Mouse (Mus musculus) liver, embryonic 11.5 days (tissue): ENCODE measurements at regions not wholly inside any gene's neighbourhood (a gene's known extent, or its start where the extent isn't known, plus 50 kb on each side); places are given as distances from the start of the nearest gene placed in this dataset.

ENCODE experiments used
- ATAC-seq: fragments of 200-750 bp; cut with Nextera tagmentation; replicated peaks from 2 replicates; pipeline ENCODE4 v1.8.0; 2017; ENCODE audit warnings: moderate number of reproducible peaks, mild to moderate bottlenecking, moderate TSS enrichment, moderate library complexity; ENCODE audit not compliant: low FRiP score
- DNase-seq: peaks from one replicate; pipeline ENCODE4 v3.0.0-alpha.2; 2017; ENCODE audit warnings: low spot score
- H3K27ac ChIP-seq: fragments of 300-500 bp; sonication (generic); 2 replicates; pipeline ENCODE4 v1.5.1; 2014; ENCODE audit warnings: mild to moderate bottlenecking, low read depth, low read length, control low read depth
- H3K27me3 ChIP-seq: fragments of 300-500 bp; sonication (generic); replicated peaks from 2 replicates; pipeline ENCODE4 v1.6.1; 2014; ENCODE audit warnings: low read length, mixed read lengths; ENCODE audit not compliant: control insufficient read depth, insufficient read depth
- H3K36me3 ChIP-seq: fragments of 300-500 bp; sonication (generic); 2 replicates; pipeline ENCODE4 v1.6.1; 2014; ENCODE audit warnings: mild to moderate bottlenecking, low read length, moderate library complexity, mixed read lengths; ENCODE audit not compliant: control insufficient read depth, insufficient read depth
- H3K4me1 ChIP-seq: fragments of 300-500 bp; sonication (generic); replicated peaks from 2 replicates; pipeline ENCODE4 v1.6.1; 2014; ENCODE audit warnings: low read length, mixed read lengths; ENCODE audit not compliant: control insufficient read depth, insufficient read depth
- H3K4me2 ChIP-seq: fragments of 300-500 bp; sonication (generic); 2 replicates; pipeline ENCODE4 v1.6.1; 2014; ENCODE audit warnings: mild to moderate bottlenecking, control low read depth, moderate library complexity
- H3K4me3 ChIP-seq: fragments of 300-500 bp; sonication (generic); 2 replicates; pipeline ENCODE4 v1.5.1; 2014; ENCODE audit warnings: low read depth, low read length, control low read depth
- H3K9ac ChIP-seq: fragments of 300-500 bp; sonication (generic); 2 replicates; pipeline ENCODE4 v1.6.1; 2014; ENCODE audit warnings: low read depth, low read length, control low read depth
- H3K9me3 ChIP-seq: fragments of 300-500 bp; sonication (generic); 2 replicates; pipeline ENCODE4 v1.6.1; 2016; ENCODE audit warnings: low read length, inconsistent platforms, mixed read lengths; ENCODE audit not compliant: control insufficient read depth
- WGBS: fragments of 180-500 bp; shearing (Covaris S2); extraction: QIAGEN DNeasy Blood & Tissue Kit; methylation state at CpG from one replicate; pipeline ENCODE4 v1.1.7; 2014; 5-methylcytosine and 5-hydroxymethylcytosine counted together

- H3K9ac ChIP-seq, result no peak overlapping the region
These were observed 78.8 kb downstream of the Zfp619 start for GRCm38 (mm10) chr7:39596403-39596802.

DNA sequence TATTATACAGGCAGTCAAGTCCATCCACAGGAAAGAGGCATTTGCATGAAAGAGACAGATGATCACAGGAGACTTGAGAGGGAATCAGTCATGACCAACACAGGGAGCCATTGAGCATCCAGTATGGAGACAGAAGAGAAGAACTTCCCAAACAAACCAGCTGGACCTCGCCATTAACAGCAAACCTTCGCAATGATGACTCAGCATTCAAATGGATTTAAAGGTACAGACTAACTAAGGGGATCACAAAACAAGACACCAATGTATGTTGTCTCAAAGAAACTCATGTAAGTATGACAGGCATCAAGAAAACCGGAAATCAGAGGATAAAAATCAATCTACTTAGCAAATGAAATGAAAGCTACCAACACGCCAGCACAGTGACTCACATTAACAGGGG, 96.2 kb downstream of the Zfp619 start:
- 75% methylated on average over 4 of the region's 4 CpGs for WGBS
- H3K4me3 ChIP-seq, result no peak overlapping the region
- H3K27me3 ChIP-seq, result no peaks in the 10 kb centered on the region
- DNase-seq, result no peak
- ATAC-seq, result no peak
- H3K4me1 ChIP-seq, result no peaks in the 10 kb centered on the region
- H3K27ac ChIP-seq, result no peak overlapping the region
- no peak overlapping the region for H3K4me2 ChIP-seq
- H3K9me3 ChIP-seq, result no peaks in the 10 kb centered on the region
- H3K36me3 ChIP-seq, result no peaks in the 10 kb centered on the region
- no peak overlapping the region for H3K9ac ChIP-seq

More at GRCm38 (mm10) chr7:39596403-39596802, 78.8 kb downstream of the Zfp619 start:
- ATAC-seq (no peak), DNase-seq (no peak)
- Histone ChIP-seq H3K27ac (no peak overlapping the region), H3K27me3 (no peaks in the 10 kb centered on the region), H3K4me3 (no peak overlapping the region), H3K4me1 (no peaks in the 10 kb centered on the region), H3K4me2 (no peak overlapping the region), H3K9me3 (no peaks in the 10 kb centered on the region), H3K36me3 (no peaks in the 10 kb centered on the region)

DNA sequence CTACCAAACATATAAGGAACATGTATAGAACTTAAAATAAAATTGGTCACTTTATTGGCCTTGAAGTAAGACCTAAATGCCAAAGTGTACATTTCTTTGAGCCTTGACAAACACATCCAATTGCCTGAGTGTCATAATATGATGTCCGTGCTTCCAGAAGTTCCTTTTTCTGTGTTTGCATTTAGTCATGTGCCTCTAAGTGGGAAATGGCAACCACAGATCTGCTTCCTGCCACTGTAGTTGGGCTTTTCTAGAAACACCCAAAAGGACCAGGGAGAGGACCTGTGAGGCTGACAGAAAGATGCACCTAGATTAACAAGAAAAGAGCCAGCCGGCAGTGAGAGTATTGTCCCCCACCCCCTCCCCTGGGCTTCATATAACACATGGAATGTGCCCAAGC, 97.5 kb downstream of the Zfp619 start:
- no peak overlapping the region for H3K9ac ChIP-seq
- no peaks in the 10 kb centered on the region for H3K36me3 ChIP-seq
- H3K27ac ChIP-seq, result no peak overlapping the region
- H3K27me3 ChIP-seq, result no peaks in the 10 kb centered on the region
- ATAC-seq, result no peak
- no peak overlapping the region for H3K4me3 ChIP-seq
- no peak for DNase-seq
- H3K9me3 ChIP-seq, result no peaks in the 10 kb centered on the region
- H3K4me2 ChIP-seq, result no peak overlapping the region
- no peaks in the 10 kb centered on the region for H3K4me1 ChIP-seq
- whole genome bisulfite sequencing, result 53% methylated on average over 2 of the region's 2 CpGs

- no peaks in the 10 kb centered on the region for H3K9me3 ChIP-seq
- no peak overlapping the region for H3K27ac ChIP-seq
- DNase-seq (no peak), ATAC-seq (no peak)
- H3K9ac ChIP-seq, result no peak overlapping the region
- no peaks in the 10 kb centered on the region for H3K4me1 ChIP-seq
- H3K36me3 ChIP-seq, result no peaks in the 10 kb centered on the region
- H3K4me3 ChIP-seq, result no peak overlapping the region
- WGBS, result 86% methylated on average over 2 of the region's 2 CpGs
- H3K4me2 ChIP-seq, result no peak overlapping the region
- H3K27me3 ChIP-seq, result no peaks in the 10 kb centered on the region
These were observed 104.2 kb downstream of the Zfp619 start for GRCm38 (mm10) chr7:39621796-39622195.

- Histone ChIP-seq H3K4me2 (no peak overlapping the region), H3K27me3 (no peaks in the 10 kb centered on the region), H3K4me1 (no peaks in the 10 kb centered on the region), H3K9me3 (no peaks in the 10 kb centered on the region), H3K9ac (no peak overlapping the region), H3K4me3 (no peak overlapping the region), H3K36me3 (no peaks in the 10 kb centered on the region), H3K27ac (no peak overlapping the region)
- DNase-seq (no peak), ATAC-seq (no peak)
- WGBS, result 57% methylated on average over 3 of the region's 3 CpGs
These were observed 115.3 kb downstream of the Zfp619 start for GRCm38 (mm10) chr7:39632836-39633235.

GRCm38 (mm10) chr7:39642333-39642732, 124.8 kb downstream of the Zfp619 start:
- DNase-seq (no peak), ATAC-seq (no peak)
- H3K27ac ChIP-seq, result no peak overlapping the region
- H3K4me1 ChIP-seq, result no peaks in the 10 kb centered on the region
- no peak overlapping the region for H3K9ac ChIP-seq
- H3K9me3 ChIP-seq, result no peaks in the 10 kb centered on the region
- no peaks in the 10 kb centered on the region for H3K36me3 ChIP-seq
- WGBS, result 84% methylated on average over 4 of the region's 4 CpGs
- no peak overlapping the region for H3K4me2 ChIP-seq
- H3K27me3 ChIP-seq, result no peaks in the 10 kb centered on the region
- no peak overlapping the region for H3K4me3 ChIP-seq

GRCm38 (mm10) chr7:39643323-39643722, 125.8 kb downstream of the Zfp619 start:
- no peak overlapping the region for H3K4me3 ChIP-seq
- 27% methylated on average over 1 of the region's 1 CpGs for WGBS
- H3K9ac ChIP-seq, result no peak overlapping the region
- no peaks in the 10 kb centered on the region for H3K36me3 ChIP-seq
- DNase-seq, result no peak
- H3K27me3 ChIP-seq, result no peaks in the 10 kb centered on the region
- H3K27ac ChIP-seq, result no peak overlapping the region
- H3K9me3 ChIP-seq, result no peaks in the 10 kb centered on the region
- no peak for ATAC-seq
- no peaks in the 10 kb centered on the region for H3K4me1 ChIP-seq
- H3K4me2 ChIP-seq, result no peak overlapping the region

DNA sequence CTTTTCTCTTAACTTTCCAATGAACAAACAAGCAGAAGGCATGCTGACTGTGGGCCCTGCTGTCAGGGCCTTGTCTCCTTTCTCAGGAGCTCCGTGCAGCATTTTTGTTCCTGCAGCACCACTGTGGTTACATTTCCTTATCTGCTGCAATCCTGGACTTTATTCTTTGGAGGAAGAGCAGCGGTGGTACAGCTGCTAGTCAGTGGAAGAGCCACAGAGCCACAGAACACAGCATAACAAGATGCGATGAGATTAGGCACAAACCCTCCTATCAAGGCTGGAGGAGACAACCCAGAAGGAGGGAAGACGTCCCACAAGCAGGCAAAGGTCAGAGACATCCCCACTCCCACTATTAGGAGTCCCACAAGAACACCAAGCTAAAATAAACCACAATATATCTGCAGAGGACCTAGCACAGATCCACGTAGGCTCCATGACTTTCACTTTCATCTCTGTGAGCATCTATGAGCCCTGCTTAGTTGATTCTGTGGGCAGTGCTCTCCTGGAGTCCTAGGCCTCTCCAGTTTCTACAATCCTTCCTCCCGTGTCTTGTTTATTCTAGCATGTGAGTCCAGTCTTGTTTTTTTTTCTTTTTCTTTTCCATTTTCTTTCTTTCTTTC, 133.0 kb downstream of the Zfp619 start:
- Histone ChIP-seq H3K36me3 (no peaks in the 10 kb centered on the region), H3K4me2 (no peak overlapping the region), H3K9ac (no peak overlapping the region), H3K27ac (no peak overlapping the region), H3K9me3 (no peaks in the 10 kb centered on the region), H3K27me3 (no peaks in the 10 kb centered on the region), H3K4me1 (no peaks in the 10 kb centered on the region), H3K4me3 (no peak overlapping the region)
- DNase-seq, result no peak
- no peak for ATAC-seq
- WGBS, result 55% methylated on average over 6 of the region's 6 CpGs

GRCm38 (mm10) chr7:39654563-39655286, 137.2 kb downstream of the Zfp619 start:
- DNase-seq (no peak), ATAC-seq (0 out of 2 replicates have a peak, but pooled peaks have one; percentile 25)
- Histone ChIP-seq H3K4me3 (no peak overlapping the region), H3K4me2 (peak overlapping the region; percentile 22; the same call in 1 of the 2 replicates), H3K9ac (no peak overlapping the region), H3K36me3 (no peaks in the 10 kb centered on the region), H3K27ac (no peak overlapping the region), H3K27me3 (no peaks in the 10 kb centered on the region), H3K4me1 (no peaks in the 10 kb centered on the region), H3K9me3 (no peaks in the 10 kb centered on the region)
- WGBS, result 33% methylated on average over 4 of the region's 4 CpGs
